Mouse (Mus musculus) stomach, embryonic 14.5 days (tissue): ENCODE measurements around the gene Gtf2f1. TPM values are rescaled to one million over a fixed set of nuclear protein-coding genes. Genes with fewer than 3 reads are reported as not detected.

ENCODE experiments used
- ATAC-seq: fragments of 200-750 bp; cut with Nextera tagmentation; 2 replicates; pipeline ENCODE4 v1.8.0; 2017; ENCODE audit warnings: low read depth, moderate TSS enrichment; ENCODE audit not compliant: insufficient number of reproducible peaks, insufficient read depth, low FRiP score
- H3K27ac ChIP-seq: fragments of 300-500 bp; sonication (generic); 2 replicates; pipeline ENCODE4 v1.5.1; 2014; ENCODE audit warnings: mild to moderate bottlenecking, low read length, moderate library complexity, mixed read lengths
- H3K27me3 ChIP-seq: fragments of 300-500 bp; sonication (generic); 2 replicates; pipeline ENCODE4 v1.6.1; 2014; ENCODE audit warnings: low read length, control low read depth, mixed read lengths; ENCODE audit not compliant: control insufficient read depth, insufficient read depth
- H3K36me3 ChIP-seq: fragments of 300-500 bp; sonication (generic); 2 replicates; pipeline ENCODE4 v1.6.1; 2014; ENCODE audit warnings: mild to moderate bottlenecking, control low read depth, low read length, moderate library complexity, mixed read lengths; ENCODE audit not compliant: control insufficient read depth, insufficient read depth
- H3K4me1 ChIP-seq: fragments of 300-500 bp; sonication (generic); 2 replicates; pipeline ENCODE4 v1.6.1; 2014; ENCODE audit warnings: low read length, control low read depth, mixed read lengths; ENCODE audit not compliant: control insufficient read depth, insufficient read depth
- H3K4me2 ChIP-seq: fragments of 300-500 bp; sonication (generic); replicated peaks from 2 replicates; pipeline ENCODE4 v1.6.1; 2014; ENCODE audit warnings: low read depth, low read length, control low read depth
- H3K4me3 ChIP-seq: fragments of 300-500 bp; sonication (generic); 2 replicates; pipeline ENCODE4 v1.5.1; 2014; ENCODE audit warnings: low read depth, low read length, control low read depth
- H3K9ac ChIP-seq: fragments of 300-500 bp; sonication (generic); replicated peaks from 2 replicates; pipeline ENCODE4 v1.6.1; 2014; ENCODE audit warnings: low read depth, mild to moderate bottlenecking, control low read depth, low read length, moderate library complexity, mixed read lengths
- H3K9me3 ChIP-seq: fragments of 300-500 bp; sonication (generic); 2 replicates; pipeline ENCODE4 v1.6.1; 2016; ENCODE audit warnings: low read depth, low read length, control low read depth; ENCODE audit not compliant: control insufficient read depth
- WGBS: fragments of 180-500 bp; shearing (Covaris S2); extraction: QIAGEN DNeasy Blood & Tissue Kit; methylation state at CpG from one replicate; pipeline ENCODE4 v1.1.7; 2014; 5-methylcytosine and 5-hydroxymethylcytosine counted together
- polyA plus RNA-seq: library from polyadenylated mRNA; unstranded; fragments of >200 nt; fragmentation: Nextera tagmentation; extraction: Ambion mirVana; gene quantifications from 2 replicates; pipeline ENCODE4 v1.2.1, GENCODE M21; 2014

Gene Gtf2f1
- polyA plus RNA-seq, 1 experiment from 2014 or later: 59.8 TPM

- Histone ChIP-seq H3K9me3 (no peaks in the 10 kb centered on the region), H3K4me2 (no peak overlapping the region), H3K36me3 (peaks cover 54% of the 10 kb centered on the region), H3K27ac (no peak overlapping the region), H3K27me3 (no peaks in the 10 kb centered on the region), H3K4me3 (no peak overlapping the region), H3K4me1 (no peaks in the 10 kb centered on the region), H3K9ac (no peak overlapping the region)
- no peak for ATAC-seq
- 87% methylated on average over 5 of the region's 5 CpGs for WGBS
Observed at GRCm38 (mm10) chr17:57020960-57021359, 9.9 kb upstream of the Gtf2f1 start.

GRCm38 (mm10) chr17:57019693-57020092 lies 8.6 kb upstream of the Gtf2f1 start:
- Histone ChIP-seq H3K27me3 (no peaks in the 10 kb centered on the region), H3K9ac (no peak overlapping the region), H3K9me3 (no peaks in the 10 kb centered on the region), H3K4me1 (no peaks in the 10 kb centered on the region), H3K27ac (no peak overlapping the region), H3K36me3 (peaks cover 41% of the 10 kb centered on the region), H3K4me3 (no peak overlapping the region), H3K4me2 (no peak overlapping the region)
- no peak for ATAC-seq
- WGBS: 71% methylated on average over 2 of the region's 2 CpGs

- H3K36me3 ChIP-seq: peaks cover 15% of the 10 kb centered on the region
- 67% methylated on average over 13 of the region's 13 CpGs for WGBS
- peak overlapping the region; percentile 77 for H3K4me3 ChIP-seq
- no peaks in the 10 kb centered on the region for H3K27me3 ChIP-seq
- no peak for ATAC-seq
- H3K4me2 ChIP-seq: peak overlapping the region; percentile 66
- no peaks in the 10 kb centered on the region for H3K9me3 ChIP-seq
- H3K27ac ChIP-seq: peak overlapping the region; percentile 89
- H3K9ac ChIP-seq: no peak overlapping the region
- H3K4me1 ChIP-seq: peaks cover 4% of the 10 kb centered on the region; the same call in 1 of the 2 replicates
Observed at GRCm38 (mm10) chr17:57012245-57012795, 1.2 kb upstream of the Gtf2f1 start.

GRCm38 (mm10) chr17:57010911-57011235 lies 215 bp downstream of the Gtf2f1 start:
- under 1% methylated on average over 19 of the region's 19 CpGs for WGBS
- Histone ChIP-seq H3K27me3 (no peaks in the 10 kb centered on the region), H3K4me1 (peaks cover 4% of the 10 kb centered on the region; the same call in 1 of the 2 replicates), H3K9ac (peak overlapping the region; percentile 70), H3K9me3 (no peaks in the 10 kb centered on the region), H3K4me3 (peak overlapping the region; percentile 77), H3K27ac (peak overlapping the region; percentile 64; the same call in 1 of the 2 replicates), H3K36me3 (peaks cover 25% of the 10 kb centered on the region), H3K4me2 (peak overlapping the region; percentile 80)
- peak; percentile 23 for ATAC-seq

GRCm38 (mm10) chr17:57007137-57007905 lies 3.8 kb downstream of the Gtf2f1 start:
- 91% methylated on average over 13 of the region's 13 CpGs for WGBS
- no peak for ATAC-seq
- Histone ChIP-seq H3K4me1 (peaks cover 4% of the 10 kb centered on the region; the same call in 1 of the 2 replicates), H3K4me2 (no peak overlapping the region), H3K36me3 (peaks cover 49% of the 10 kb centered on the region), H3K27me3 (no peaks in the 10 kb centered on the region), H3K9me3 (no peaks in the 10 kb centered on the region), H3K9ac (no peak overlapping the region), H3K27ac (no peak overlapping the region), H3K4me3 (no peak overlapping the region)

- no peak overlapping the region for H3K27ac ChIP-seq
- H3K36me3 ChIP-seq: peaks cover 46% of the 10 kb centered on the region
- 92% methylated on average over 7 of the region's 7 CpGs for WGBS
- no peak overlapping the region for H3K4me3 ChIP-seq
- H3K27me3 ChIP-seq: no peaks in the 10 kb centered on the region
- no peak for ATAC-seq
- H3K4me1 ChIP-seq: no peaks in the 10 kb centered on the region
- H3K4me2 ChIP-seq: no peak overlapping the region
- H3K9me3 ChIP-seq: no peaks in the 10 kb centered on the region
- H3K9ac ChIP-seq: no peak overlapping the region
Observed at GRCm38 (mm10) chr17:57003994-57004393, 7.1 kb downstream of the Gtf2f1 start.

- WGBS: 52% methylated on average over 8 of the region's 8 CpGs
- no peak overlapping the region for H3K27ac ChIP-seq
- H3K4me2 ChIP-seq: no peak overlapping the region
- H3K4me3 ChIP-seq: no peak overlapping the region
- ATAC-seq: no peak
- H3K9me3 ChIP-seq: no peaks in the 10 kb centered on the region
- H3K4me1 ChIP-seq: peaks cover 7% of the 10 kb centered on the region; the same call in 1 of the 2 replicates
- no peaks in the 10 kb centered on the region for H3K27me3 ChIP-seq
- H3K36me3 ChIP-seq: peaks cover 32% of the 10 kb centered on the region
- H3K9ac ChIP-seq: no peak overlapping the region
Observed at GRCm38 (mm10) chr17:57001228-57001627, 9.9 kb downstream of the Gtf2f1 start.

- Histone ChIP-seq H3K4me2 (no peak within 1 kb of the TSS), H3K4me1 (peaks cover 7% of the 10 kb centered on the region; the same call in 1 of the 2 replicates), H3K9me3 (no peaks in the 10 kb centered on the region), H3K27me3 (no peaks in the 10 kb centered on the region), H3K4me3 (no peak within 1 kb of the TSS), H3K36me3 (peaks cover 33% of the 10 kb centered on the region), H3K9ac (no peak within 1 kb of the TSS), H3K27ac (no peak within 1 kb of the TSS)
- no peak for ATAC-seq
- WGBS: 88% methylated on average over 9 of the region's 9 CpGs
Observed at GRCm38 (mm10) chr17:56999968-57000609, 11.0 kb downstream of the Gtf2f1 start, which contains the start of gene Pspn. Pspn (minus strand) TSS chr17:57000018.
